Mouse (Mus musculus) CH12.LX (cell line): ENCODE results near the gene Ifna13. TPM values are rescaled to one million over a fixed set of nuclear protein-coding genes. Genes with fewer than 3 reads are reported as not detected.

Experiments
- DNase-seq: peaks from one replicate; pipeline ENCODE4 v3.0.0-alpha.2; 2013; ENCODE audit errors: extremely low read depth
- H3K27ac ChIP-seq: 2 replicates; pipeline ENCODE4 v1.5.1; 2012; ENCODE audit warnings: low read depth, mild to moderate bottlenecking, control low read depth, moderate library complexity; ENCODE audit not compliant: insufficient read depth
- H3K27me3 ChIP-seq: replicated peaks from 2 replicates; pipeline ENCODE3; 2012; ENCODE audit warnings: inconsistent platforms
- H3K36me3 ChIP-seq, 2 experiments: replicated peaks in 1 of 2; 2 replicates each; pipeline versions ENCODE3 to v1.6.1; 2012; ENCODE audit warnings: inconsistent platforms in 1 of 2, low read length in 1 of 2, mild to moderate bottlenecking in 1 of 2, mixed read lengths in 1 of 2, moderate library complexity in 1 of 2; ENCODE audit not compliant: control insufficient read depth in 1 of 2, insufficient read depth in 1 of 2
- H3K4me1 ChIP-seq, 2 experiments: 2 replicates each; pipeline ENCODE4 v1.6.1; 2012; ENCODE audit warnings: inconsistent platforms in 1 of 2, moderate library complexity in 1 of 2; ENCODE audit not compliant: insufficient read depth in 2 of 2, control insufficient read depth in 1 of 2
- H3K4me2 ChIP-seq: 2 replicates; pipeline ENCODE4 v1.6.1; 2012; ENCODE audit warnings: low read depth, mild to moderate bottlenecking, control low read depth; ENCODE audit not compliant: poor library complexity, insufficient read depth, severe bottlenecking
- H3K4me3 ChIP-seq, 3 experiments: fragments of 150-350 bp in 1 of 3; sonication (generic) in 1 of 3; replicated peaks in 1 of 3; 2 replicates each; pipeline versions ENCODE3 to v1.5.1; 2011 to 2012; ENCODE audit warnings: low read depth in 2 of 3, low read length in 2 of 3, mild to moderate bottlenecking in 2 of 3, moderate library complexity in 2 of 3, control low read depth in 1 of 3, improper control_type of control experiment in 1 of 3, inconsistent platforms in 1 of 3, mixed read lengths in 1 of 3; ENCODE audit not compliant: poor library complexity in 1 of 3
- H3K79me2 ChIP-seq: replicated peaks from 2 replicates; pipeline ENCODE4 v1.6.1; 2012; ENCODE audit warnings: mild to moderate bottlenecking, moderate library complexity; ENCODE audit not compliant: control insufficient read depth, poor library complexity, insufficient read depth, severe bottlenecking; ENCODE audit errors: extremely low read depth
- H3K9ac ChIP-seq: 2 replicates; pipeline ENCODE4 v1.6.1; 2012; ENCODE audit warnings: low read depth, mild to moderate bottlenecking, control low read depth, moderate library complexity; ENCODE audit not compliant: insufficient read depth
- H3K9me3 ChIP-seq: replicated peaks from 2 replicates; pipeline ENCODE3; 2012; ENCODE audit warnings: low read length, inconsistent platforms, mixed read lengths
- CTCF ChIP-seq, 2 experiments: IDR thresholded peaks in 1 of 2; conservative IDR thresholded peaks in 1 of 2; 2 replicates each; pipeline ENCODE4 v1.5.1; 2011 to 2012; ENCODE audit warnings: low read depth in 2 of 2, low read length in 2 of 2, improper control_type of control experiment in 1 of 2, inconsistent platforms in 1 of 2, mild to moderate bottlenecking in 1 of 2, moderate library complexity in 1 of 2
- ELF1 ChIP-seq: IDR thresholded peaks from 2 replicates; pipeline ENCODE4 v1.6.1; 2014; ENCODE audit warnings: low read depth, mild to moderate bottlenecking, inconsistent platforms, low read length, improper control_type of control experiment
- EP300 ChIP-seq: IDR thresholded peaks from 2 replicates; pipeline ENCODE4 v1.6.1; 2011; ENCODE audit warnings: low read length, improper control_type of control experiment
- JUND ChIP-seq: conservative IDR thresholded peaks from 2 replicates; pipeline ENCODE4 v1.6.1; 2011; ENCODE audit warnings: low read depth, low read length, improper control_type of control experiment
- KAT2A ChIP-seq: IDR thresholded peaks from 2 replicates; pipeline ENCODE4 v1.6.1; 2012; ENCODE audit warnings: low read length, improper control_type of control experiment, inconsistent platforms; ENCODE audit not compliant: insufficient replicate concordance
- MAX ChIP-seq: IDR thresholded peaks from 2 replicates; pipeline ENCODE4 v1.6.1; 2011; ENCODE audit warnings: low read length, improper control_type of control experiment
- NRF1 ChIP-seq: IDR thresholded peaks from 2 replicates; pipeline ENCODE4 v1.6.1; 2014; ENCODE audit warnings: low read depth, mild to moderate bottlenecking, inconsistent platforms, low read length, improper control_type of control experiment, moderate library complexity
- POLR2AphosphoS2 ChIP-seq: IDR thresholded peaks from 2 replicates; pipeline ENCODE4 v1.6.1; 2011; ENCODE audit warnings: low read depth, low read length, improper control_type of control experiment
- RCOR1 ChIP-seq: conservative IDR thresholded peaks from 2 replicates; pipeline ENCODE4 v1.6.1; 2012; ENCODE audit warnings: low read depth, mild to moderate bottlenecking, inconsistent platforms, low read length, improper control_type of control experiment
- SIN3A ChIP-seq: IDR thresholded peaks from 2 replicates; pipeline ENCODE4 v1.6.1; 2012; ENCODE audit warnings: low read length, improper control_type of control experiment, inconsistent platforms
- USF1 ChIP-seq: IDR thresholded peaks from 2 replicates; pipeline ENCODE4 v1.6.1; 2014; ENCODE audit warnings: low read depth, mild to moderate bottlenecking, inconsistent platforms, low read length, improper control_type of control experiment
- ZC3H11A ChIP-seq: IDR thresholded peaks from 2 replicates; pipeline ENCODE4 v1.6.1; 2012; ENCODE audit warnings: low read depth, mild to moderate bottlenecking, inconsistent platforms, low read length, improper control_type of control experiment
- dilution Hi-C: fragments of 300-500 bp; cut with MboI; formaldehyde crosslinking; loops from 2 replicates; pipeline ENCODE4 v1.14.3; 2020; ENCODE audit warnings: low sequenced_read_pairs; ENCODE audit not compliant: extremely low pct_unique_long_range_greater_than_20kb, extremely low pct_ligation_motif_present
- in situ Hi-C: fragments of 300-500 bp; cut with MboI; formaldehyde crosslinking; loops from 3 replicates; pipeline ENCODE4 v1.14.3; 2019; ENCODE audit warnings: low sequenced_read_pairs, low pct_ligation_motif_present, low pct_unique_long_range_greater_than_20kb, mixed read lengths
- polyA plus RNA-seq: library from polyadenylated mRNA; unstranded; fragments of >175 nt; gene quantifications from 2 replicates; pipeline ENCODE4 v1.2.1, GENCODE M21; 2012; ENCODE audit warnings: low read depth; ENCODE audit not compliant: insufficient read length
- total RNA-seq, 2 experiments: library from RNA; depleted of rRNA; stranded (reverse); fragments of 300-350 nt in 1 of 2; fragments of >200 nt in 1 of 2; gene quantifications; 2 replicates each; pipeline ENCODE4 v1.2.3; 2012 to 2014

The Ifna13 gene
- total and polyA plus RNA-seq, 3 experiments, result not detected

GRCm38 (mm10) chr4:88655461-88655860 is 11.2 kb upstream of the Ifna13 start:
- H3K79me2 ChIP-seq, result no peaks in the 10 kb centered on the region
- in situ Hi-C loops, result no loop called here
- H3K9ac ChIP-seq, result no peak overlapping the region
- H3K27ac ChIP-seq, result no peak overlapping the region
- peaks cover 10% of the 10 kb centered on the region for H3K9me3 ChIP-seq
- no peaks in the 10 kb centered on the region for H3K36me3 ChIP-seq
- DNase-seq, result no peak
- TF ChIP-seq RCOR1 (no peak), SIN3A (no peak), ZC3H11A (no peak)
- TF ChIP-seq, all 38 proteins: peak for 0
- no peak overlapping the region for H3K4me2 ChIP-seq
- dilution Hi-C loops, result no loop called here
- H3K4me3 ChIP-seq, result no peak overlapping the region
- 0 out of 4 replicates have a peak, but pooled peaks cover 0 to 3% of the 10 kb centered on the region in 2 experiments for H3K4me1 ChIP-seq
- H3K27me3 ChIP-seq, result no peaks in the 10 kb centered on the region

- Histone ChIP-seq H3K9me3 (peaks cover 12% of the 10 kb centered on the region), H3K79me2 (no peaks in the 10 kb centered on the region), H3K36me3 (no peaks in the 10 kb centered on the region), H3K9ac (no peak overlapping the region), H3K4me3 (no peak overlapping the region), H3K27me3 (no peaks in the 10 kb centered on the region), H3K4me2 (no peak overlapping the region), H3K4me1 (0 out of 4 replicates have a peak, but pooled peaks cover 0 to 3% of the 10 kb centered on the region in 2 experiments), H3K27ac (no peak overlapping the region)
- dilution Hi-C loops (no loop called here), in situ Hi-C loops (no loop called here)
- no peak for TF ChIP-seq JUND
- TF ChIP-seq EP300, result 0 out of 2 replicates have a peak, but pooled peaks have one; percentile 4
- no peak for TF ChIP-seq KAT2A
- DNase-seq, result no peak
Observed at GRCm38 (mm10) chr4:88653644-88654043, 9.4 kb upstream of the Ifna13 start.

GRCm38 (mm10) chr4:88642526-88642925 is 1.7 kb downstream of the Ifna13 start:
- Histone ChIP-seq H3K4me1 (no peaks in the 10 kb centered on the region), H3K9ac (no peak overlapping the region), H3K4me2 (no peak overlapping the region), H3K27me3 (peaks cover 3% of the 10 kb centered on the region), H3K9me3 (peaks cover 9% of the 10 kb centered on the region), H3K36me3 (no peaks in the 10 kb centered on the region), H3K79me2 (no peaks in the 10 kb centered on the region), H3K27ac (no peak overlapping the region), H3K4me3 (no peak overlapping the region)
- dilution Hi-C loops, result no loop called here
- in situ Hi-C loops, result no loop called here
- peak; percentile 33 for DNase-seq
- TF ChIP-seq CTCF (conservative IDR thresholded peaks at IDR 0.05 in 1 of 2, IDR thresholded peaks at IDR 0.05 in 1 of 2; ENCODE audit: low read depth in 2 of 2, low read length in 2 of 2) (no peak), SIN3A (no peak), ZC3H11A (no peak), MAX (no peak), NRF1 (no peak), POLR2AphosphoS2 (no peak), ELF1 (no peak), USF1 (no peak)
